Mouse (Mus musculus): ENCODE results near the gene Gm34653. TPM values are rescaled to one million over a fixed set of nuclear protein-coding genes. Genes with fewer than 3 reads are reported as not detected.

Gene Gm34653
- polyA plus RNA-seq, 1 experiment = not detected

DNA sequence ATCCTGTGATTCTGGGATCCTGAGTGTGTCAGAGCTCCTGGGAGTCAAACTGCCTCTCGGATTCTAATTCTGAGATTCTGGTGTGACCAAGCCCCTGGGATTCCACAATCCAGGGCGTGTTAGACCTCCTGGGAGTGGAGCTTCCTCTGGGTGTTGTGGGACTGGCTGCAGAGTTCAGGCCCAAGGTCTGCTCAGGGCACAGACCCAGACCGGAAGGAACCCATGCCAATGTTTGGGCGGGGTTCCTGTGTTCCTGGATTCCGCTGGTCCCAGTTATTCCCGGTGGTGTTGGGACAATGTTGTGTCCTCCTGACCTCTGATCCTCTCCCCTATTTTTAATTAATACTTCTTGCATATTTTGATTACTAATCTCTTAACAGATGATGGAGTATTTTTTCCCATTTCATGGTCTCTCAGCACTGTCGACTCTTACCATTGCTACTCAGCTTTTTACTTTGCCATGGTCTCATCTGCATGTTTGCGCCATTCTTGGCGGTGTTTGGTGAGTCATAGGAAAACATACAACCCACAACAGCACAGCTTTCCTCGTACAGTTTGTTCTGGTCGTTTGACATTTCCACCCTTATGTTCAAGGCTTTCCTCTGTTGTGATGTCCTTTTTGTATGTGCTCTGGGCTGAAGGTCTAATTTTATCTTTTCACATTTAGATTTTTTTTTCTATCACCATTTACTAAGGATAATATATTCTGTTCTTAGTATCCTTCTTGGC, 10.6 kb downstream of the Gm34653 start:
- no peak for TF ChIP-seq MYOG (IDR thresholded peaks at IDR 0.05; ENCODE audit: control insufficient read depth in 1 of 3, insufficient read depth in 1 of 3, insufficient read length in 2 of 3, low read depth in 2 of 3)
- no peak for TF ChIP-seq MAX (IDR thresholded peaks at IDR 0.05; ENCODE audit: low read depth)
- no peak for TF ChIP-seq TCF12 (IDR thresholded peaks at IDR 0.05; ENCODE audit: insufficient read depth, poor library complexity, severe bottlenecking)
- no peak for TF ChIP-seq POLR2AphosphoS2 (IDR thresholded peaks at IDR 0.05; ENCODE audit: insufficient read length, low read depth)
- TF ChIP-seq TCF3 (IDR thresholded peaks at IDR 0.05; ENCODE audit: insufficient read length, low read depth) = no peak
- TF ChIP-seq CEBPB (IDR thresholded peaks at IDR 0.05; ENCODE audit: insufficient read depth, poor library complexity, severe bottlenecking) = no peak
- no peak for TF ChIP-seq POLR2A (IDR thresholded peaks at IDR 0.05; ENCODE audit: insufficient read length, low read depth)
- no peak for TF ChIP-seq MYOD1 (IDR thresholded peaks at IDR 0.05; ENCODE audit: control insufficient read depth in 1 of 3, insufficient read length in 2 of 3, low read depth in 2 of 3)
- TF ChIP-seq REST (IDR thresholded peaks at IDR 0.05; ENCODE audit: insufficient read depth, insufficient read length) = no peak
- TF ChIP-seq USF1 (IDR thresholded peaks at IDR 0.05; ENCODE audit: low read depth) = no peak
- TF ChIP-seq SRF (IDR thresholded peaks at IDR 0.05; ENCODE audit: control insufficient read depth, insufficient read length, low read depth) = no peak
- TF ChIP-seq E2F4 (IDR thresholded peaks at IDR 0.05; ENCODE audit: insufficient read depth) = no peak
- no peaks in the 10 kb centered on the region for H3K36me3 ChIP-seq (ENCODE audit: control insufficient read depth, insufficient read depth)
- no peak overlapping the region for H3K4me2 ChIP-seq (ENCODE audit: low read depth)
- H3ac ChIP-seq (ENCODE audit: control insufficient read depth, insufficient read length) = no peak overlapping the region
- no peak overlapping the region for H3K4me3 ChIP-seq
- peaks cover 2% of the 10 kb centered on the region for H3K27me3 ChIP-seq (ENCODE audit: control insufficient read depth, insufficient read depth, insufficient read length)
- no peaks in the 10 kb centered on the region for H3K79me2 ChIP-seq (ENCODE audit: control insufficient read depth, insufficient read depth)

DNA sequence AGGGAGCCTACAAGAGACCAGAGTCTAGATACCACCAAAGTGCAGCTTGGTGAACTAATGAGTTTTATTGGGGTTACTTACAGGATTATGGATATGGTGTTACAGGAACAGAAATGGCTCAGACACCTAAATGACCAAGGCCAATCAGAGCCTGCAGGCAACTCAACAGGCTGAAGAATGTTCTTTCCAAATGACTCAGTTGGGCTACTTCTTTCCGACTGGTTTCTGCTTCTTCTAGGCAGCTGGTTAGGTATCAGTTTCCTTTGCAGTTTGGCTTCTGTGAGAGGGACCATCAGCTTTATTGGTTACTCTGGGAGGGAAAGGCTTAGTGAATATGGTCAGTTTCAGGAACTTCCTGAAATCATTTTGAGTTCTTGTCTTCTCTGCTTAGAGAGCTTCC, 14.9 kb downstream of the Gm34653 start:
- Histone ChIP-seq H3ac (ENCODE audit: control insufficient read depth, insufficient read length) (no peak overlapping the region), H3K36me3 (ENCODE audit: control insufficient read depth, insufficient read depth) (peaks cover 27% of the 10 kb centered on the region), H3K4me2 (ENCODE audit: low read depth) (no peak overlapping the region), H3K4me3 (no peak overlapping the region), H3K27me3 (ENCODE audit: control insufficient read depth, insufficient read depth, insufficient read length) (no peaks in the 10 kb centered on the region), H3K79me2 (ENCODE audit: control insufficient read depth, insufficient read depth) (no peaks in the 10 kb centered on the region)
- no peak for TF ChIP-seq E2F4 (IDR thresholded peaks at IDR 0.05; ENCODE audit: insufficient read depth)
- TF ChIP-seq USF1 (IDR thresholded peaks at IDR 0.05; ENCODE audit: low read depth) = no peak
- TF ChIP-seq MYOD1 (IDR thresholded peaks at IDR 0.05; ENCODE audit: control insufficient read depth in 1 of 3, insufficient read length in 2 of 3, low read depth in 2 of 3) = no peak
- no peak for TF ChIP-seq CEBPB (IDR thresholded peaks at IDR 0.05; ENCODE audit: insufficient read depth, poor library complexity, severe bottlenecking)
- TF ChIP-seq REST (IDR thresholded peaks at IDR 0.05; ENCODE audit: insufficient read depth, insufficient read length) = no peak
- no peak for TF ChIP-seq TCF3 (IDR thresholded peaks at IDR 0.05; ENCODE audit: insufficient read length, low read depth)
- TF ChIP-seq MYOG (IDR thresholded peaks at IDR 0.05; ENCODE audit: control insufficient read depth in 1 of 3, insufficient read depth in 1 of 3, insufficient read length in 2 of 3, low read depth in 2 of 3) = no peak
- TF ChIP-seq TCF12 (IDR thresholded peaks at IDR 0.05; ENCODE audit: insufficient read depth, poor library complexity, severe bottlenecking) = no peak
- TF ChIP-seq SRF (IDR thresholded peaks at IDR 0.05; ENCODE audit: control insufficient read depth, insufficient read length, low read depth) = no peak
- no peak for TF ChIP-seq POLR2A (IDR thresholded peaks at IDR 0.05; ENCODE audit: insufficient read length, low read depth)
- TF ChIP-seq POLR2AphosphoS2 (IDR thresholded peaks at IDR 0.05; ENCODE audit: insufficient read length, low read depth) = no peak
- no peak for TF ChIP-seq MAX (IDR thresholded peaks at IDR 0.05; ENCODE audit: low read depth)

DNA sequence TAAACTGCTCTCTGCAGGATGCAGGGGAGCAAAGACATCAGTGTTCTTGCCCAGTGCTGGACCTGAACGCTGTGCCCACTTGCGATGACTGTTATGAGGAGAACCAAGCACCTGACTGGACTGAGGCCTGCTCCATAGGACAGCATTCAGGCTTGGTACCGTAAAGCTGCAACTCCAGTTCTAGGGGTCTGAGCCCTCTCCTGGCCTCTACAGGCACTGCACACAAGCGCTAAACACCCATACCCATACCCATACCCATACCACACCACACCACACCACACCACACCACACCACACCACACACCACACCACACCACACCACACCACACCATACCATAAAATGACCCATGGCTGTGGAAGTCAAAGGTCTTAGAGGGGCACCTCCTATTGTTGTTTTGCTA, 22.5 kb downstream of the Gm34653 start:
- no peaks in the 10 kb centered on the region for H3K79me2 ChIP-seq (ENCODE audit: control insufficient read depth, insufficient read depth)
- TF ChIP-seq TCF12 (IDR thresholded peaks at IDR 0.05; ENCODE audit: insufficient read depth, poor library complexity, severe bottlenecking) (no peak), POLR2A (IDR thresholded peaks at IDR 0.05; ENCODE audit: insufficient read length, low read depth) (no peak), REST (IDR thresholded peaks at IDR 0.05; ENCODE audit: insufficient read depth, insufficient read length) (no peak), CEBPB (IDR thresholded peaks at IDR 0.05; ENCODE audit: insufficient read depth, poor library complexity, severe bottlenecking) (no peak), USF1 (IDR thresholded peaks at IDR 0.05; ENCODE audit: low read depth) (no peak), MYOD1 (IDR thresholded peaks at IDR 0.05; ENCODE audit: control insufficient read depth in 1 of 3, insufficient read length in 2 of 3, low read depth in 2 of 3) (no peak), MYOG (IDR thresholded peaks at IDR 0.05; ENCODE audit: control insufficient read depth in 1 of 3, insufficient read depth in 1 of 3, insufficient read length in 2 of 3, low read depth in 2 of 3) (no peak), POLR2AphosphoS2 (IDR thresholded peaks at IDR 0.05; ENCODE audit: insufficient read length, low read depth) (no peak), TCF3 (IDR thresholded peaks at IDR 0.05; ENCODE audit: insufficient read length, low read depth) (no peak), SRF (IDR thresholded peaks at IDR 0.05; ENCODE audit: control insufficient read depth, insufficient read length, low read depth) (no peak), MAX (IDR thresholded peaks at IDR 0.05; ENCODE audit: low read depth) (no peak), E2F4 (IDR thresholded peaks at IDR 0.05; ENCODE audit: insufficient read depth) (no peak)
- no peak overlapping the region for H3K4me3 ChIP-seq
- no peak overlapping the region for H3ac ChIP-seq (ENCODE audit: control insufficient read depth, insufficient read length)
- no peaks in the 10 kb centered on the region for H3K27me3 ChIP-seq (ENCODE audit: control insufficient read depth, insufficient read depth, insufficient read length)
- no peak overlapping the region for H3K4me2 ChIP-seq (ENCODE audit: low read depth)
- peaks cover 93% of the 10 kb centered on the region for H3K36me3 ChIP-seq (ENCODE audit: control insufficient read depth, insufficient read depth)

DNA sequence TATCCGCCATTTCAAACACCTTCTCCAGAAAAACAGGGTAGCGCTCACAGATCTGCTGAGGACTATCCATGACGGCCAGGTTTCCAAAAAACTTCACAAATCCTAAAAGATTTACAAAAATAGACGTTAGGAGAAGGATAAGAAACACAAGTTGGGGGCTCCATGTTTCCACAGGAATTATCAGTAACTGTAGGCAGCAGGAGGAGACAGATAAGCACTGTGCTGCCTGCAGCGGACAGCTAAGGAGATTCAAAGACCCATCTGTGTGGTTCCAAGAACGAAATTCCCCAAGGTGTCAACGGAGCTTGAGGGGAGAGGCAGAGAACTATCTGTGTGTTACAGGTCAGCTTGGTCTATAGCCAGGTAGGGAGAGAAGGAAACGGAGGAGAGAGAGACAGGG, 24.9 kb downstream of the Gm34653 start:
- no peak overlapping the region for H3K4me2 ChIP-seq (ENCODE audit: low read depth)
- no peaks in the 10 kb centered on the region for H3K27me3 ChIP-seq (ENCODE audit: control insufficient read depth, insufficient read depth, insufficient read length)
- H3K79me2 ChIP-seq (ENCODE audit: control insufficient read depth, insufficient read depth) = no peaks in the 10 kb centered on the region
- TF ChIP-seq MYOG (IDR thresholded peaks at IDR 0.05; ENCODE audit: control insufficient read depth in 1 of 3, insufficient read depth in 1 of 3, insufficient read length in 2 of 3, low read depth in 2 of 3) (no peak), SRF (IDR thresholded peaks at IDR 0.05; ENCODE audit: control insufficient read depth, insufficient read length, low read depth) (no peak), POLR2A (IDR thresholded peaks at IDR 0.05; ENCODE audit: insufficient read length, low read depth) (no peak), CEBPB (IDR thresholded peaks at IDR 0.05; ENCODE audit: insufficient read depth, poor library complexity, severe bottlenecking) (no peak), TCF12 (IDR thresholded peaks at IDR 0.05; ENCODE audit: insufficient read depth, poor library complexity, severe bottlenecking) (no peak), MAX (IDR thresholded peaks at IDR 0.05; ENCODE audit: low read depth) (no peak), REST (IDR thresholded peaks at IDR 0.05; ENCODE audit: insufficient read depth, insufficient read length) (no peak), E2F4 (IDR thresholded peaks at IDR 0.05; ENCODE audit: insufficient read depth) (no peak), USF1 (IDR thresholded peaks at IDR 0.05; ENCODE audit: low read depth) (no peak), MYOD1 (IDR thresholded peaks at IDR 0.05; ENCODE audit: control insufficient read depth in 1 of 3, insufficient read length in 2 of 3, low read depth in 2 of 3) (no peak), TCF3 (IDR thresholded peaks at IDR 0.05; ENCODE audit: insufficient read length, low read depth) (no peak), POLR2AphosphoS2 (IDR thresholded peaks at IDR 0.05; ENCODE audit: insufficient read length, low read depth) (no peak)
- H3ac ChIP-seq (ENCODE audit: control insufficient read depth, insufficient read length) = no peak overlapping the region
- peaks cover 83% of the 10 kb centered on the region for H3K36me3 ChIP-seq (ENCODE audit: control insufficient read depth, insufficient read depth)
- no peak overlapping the region for H3K4me3 ChIP-seq

All from myocyte (in vitro differentiated cells).